Mouse (Mus musculus) heart, embryonic 14.5 days (tissue): ENCODE measurements around the gene Slain2. TPM values are rescaled to one million over a fixed set of nuclear protein-coding genes. Genes with fewer than 3 reads are reported as not detected.

ENCODE experiments used
- ATAC-seq: fragments of 200-750 bp; cut with Nextera tagmentation; 2 replicates; pipeline ENCODE4 v1.8.0; 2017; ENCODE audit warnings: low read depth, moderate TSS enrichment; ENCODE audit not compliant: insufficient number of reproducible peaks, insufficient read depth, low FRiP score
- H3K27ac ChIP-seq, 2 experiments: fragments of 200-500 bp in 1 of 2; fragments of 300-500 bp in 1 of 2; sonication (generic) in 1 of 2; replicated peaks in 1 of 2; 2 replicates each; pipeline ENCODE4 v1.5.1; 2012 to 2014; ENCODE audit warnings: low read depth in 2 of 2, low read length in 2 of 2, control low read depth in 1 of 2, mild to moderate bottlenecking in 1 of 2, mixed read lengths in 1 of 2; ENCODE audit not compliant: control insufficient read depth in 1 of 2, insufficient read depth in 1 of 2
- H3K27me3 ChIP-seq: fragments of 300-500 bp; sonication (generic); 2 replicates; pipeline ENCODE4 v1.6.1; 2014; ENCODE audit warnings: mild to moderate bottlenecking, low read length, control low read depth; ENCODE audit not compliant: control insufficient read depth, insufficient read depth
- H3K36me3 ChIP-seq: fragments of 300-500 bp; sonication (generic); 2 replicates; pipeline ENCODE4 v1.6.1; 2014; ENCODE audit warnings: mild to moderate bottlenecking, control low read depth, low read length, mixed read lengths; ENCODE audit not compliant: control insufficient read depth, insufficient read depth
- H3K4me1 ChIP-seq, 2 experiments: fragments of 200-500 bp in 1 of 2; fragments of 300-500 bp in 1 of 2; sonication (generic) in 1 of 2; 2 replicates each; pipeline ENCODE4 v1.6.1; 2012 to 2014; ENCODE audit warnings: low read length in 2 of 2, control low read depth in 1 of 2, mixed read lengths in 1 of 2; ENCODE audit not compliant: control insufficient read depth in 2 of 2, insufficient read depth in 2 of 2
- H3K4me2 ChIP-seq: fragments of 300-500 bp; sonication (generic); 2 replicates; pipeline ENCODE4 v1.6.1; 2014; ENCODE audit warnings: mild to moderate bottlenecking, low read length
- H3K4me3 ChIP-seq, 2 experiments: fragments of 200-500 bp in 1 of 2; fragments of 300-500 bp in 1 of 2; sonication (generic) in 1 of 2; 2 replicates each; pipeline ENCODE4 v1.5.1; 2012 to 2014; ENCODE audit warnings: low read length in 2 of 2, mild to moderate bottlenecking in 2 of 2, control low read depth in 1 of 2, low read depth in 1 of 2, moderate library complexity in 1 of 2; ENCODE audit not compliant: control insufficient read depth in 1 of 2, insufficient read depth in 1 of 2
- H3K9ac ChIP-seq: fragments of 300-500 bp; sonication (generic); 2 replicates; pipeline ENCODE4 v1.6.1; 2014; ENCODE audit warnings: mild to moderate bottlenecking, low read length
- H3K9me3 ChIP-seq: fragments of 300-500 bp; sonication (generic); 2 replicates; pipeline ENCODE4 v1.6.1; 2016; ENCODE audit warnings: low read length, control low read depth; ENCODE audit not compliant: control insufficient read depth
- WGBS: fragments of 180-500 bp; shearing (Covaris S2); extraction: QIAGEN DNeasy Blood & Tissue Kit; methylation state at CpG from one replicate; pipeline ENCODE4 v1.1.7; 2014; 5-methylcytosine and 5-hydroxymethylcytosine counted together
- polyA plus RNA-seq: library from polyadenylated mRNA; unstranded; fragments of >200 nt; fragmentation: Nextera tagmentation; extraction: Ambion mirVana; gene quantifications from 2 replicates; pipeline ENCODE4 v1.2.1, GENCODE M21; 2014

Slain2 gene
- polyA plus RNA-seq, 1 experiment from 2014 or later, result 35.6 TPM

DNA sequence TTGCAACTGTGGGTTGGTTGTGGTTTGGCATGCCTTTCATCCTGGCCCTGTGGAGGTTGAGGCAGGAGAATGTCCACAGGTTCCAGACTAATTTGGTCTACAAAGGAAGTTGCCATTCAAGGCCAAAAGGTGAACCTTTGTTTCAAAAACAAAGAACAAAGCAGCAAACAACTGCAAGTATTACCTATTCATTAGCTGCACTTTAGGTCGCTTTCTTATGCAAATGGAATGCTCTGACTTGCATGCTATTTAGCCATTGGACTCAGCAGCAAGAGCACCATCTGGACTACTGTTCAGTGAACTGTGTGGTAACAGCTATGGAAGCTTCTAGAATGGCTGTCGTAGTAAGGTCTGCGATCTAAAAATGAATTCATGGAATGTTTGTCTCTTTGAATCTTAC lies 11.8 kb upstream of the Slain2 start:
- 78% methylated on average over 3 of the region's 3 CpGs for WGBS
- no peak for ATAC-seq

DNA sequence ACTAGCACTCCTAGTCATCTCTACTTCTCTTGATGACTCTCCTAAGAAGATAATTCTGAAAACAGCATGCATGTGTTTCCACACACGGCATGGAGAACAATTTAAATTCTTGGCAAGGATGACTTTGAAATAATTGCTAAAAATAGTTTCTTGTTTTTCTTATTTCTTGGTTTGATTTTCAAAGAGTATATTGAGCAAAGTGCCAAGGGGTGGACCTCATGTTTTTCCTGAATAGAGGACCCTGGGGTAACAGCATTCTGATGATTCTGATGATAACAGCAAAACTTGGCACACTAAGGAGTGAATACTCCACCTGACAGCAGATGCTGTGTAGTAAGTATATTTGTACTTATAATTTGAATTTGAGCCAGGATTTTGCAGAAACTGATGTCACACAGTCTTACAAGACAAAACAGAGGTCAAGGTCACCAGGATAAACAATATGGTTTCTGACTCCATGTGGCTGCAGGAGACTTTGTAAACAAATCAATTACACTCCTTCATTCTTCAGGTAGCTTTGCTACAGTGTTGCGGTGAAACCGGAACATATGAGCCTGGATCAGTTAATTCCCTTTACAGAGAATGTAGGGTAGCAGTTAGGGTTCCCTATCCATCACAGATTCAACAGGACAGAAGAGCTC lies 11.1 kb upstream of the Slain2 start:
- ATAC-seq, result no peak
- Histone ChIP-seq H3K4me3 (no peak overlapping the region), H3K9me3 (no peaks in the 10 kb centered on the region), H3K4me2 (no peak overlapping the region), H3K36me3 (no peaks in the 10 kb centered on the region), H3K27me3 (no peaks in the 10 kb centered on the region), H3K27ac (peak overlapping the region; percentile 66 to 69; a peak in 3 of 4 replicates), H3K9ac (no peak overlapping the region), H3K4me1 (peaks cover 22 to 35% of the 10 kb centered on the region in 2 experiments)
- WGBS, result 64% methylated on average over 3 of the region's 3 CpGs

More for the DNA sequence above, 11.8 kb upstream of the Slain2 start:
- H3K9ac ChIP-seq, result no peak overlapping the region
- H3K36me3 ChIP-seq, result no peaks in the 10 kb centered on the region
- H3K27ac ChIP-seq, result peak overlapping the region in 1 of 2 experiments; percentile 69; a peak in 3 of 4 replicates
- no peaks in the 10 kb centered on the region for H3K9me3 ChIP-seq
- no peaks in the 10 kb centered on the region for H3K27me3 ChIP-seq
- peaks cover 21 to 41% of the 10 kb centered on the region in 2 experiments for H3K4me1 ChIP-seq
- no peak overlapping the region for H3K4me3 ChIP-seq
- no peak overlapping the region for H3K4me2 ChIP-seq

DNA sequence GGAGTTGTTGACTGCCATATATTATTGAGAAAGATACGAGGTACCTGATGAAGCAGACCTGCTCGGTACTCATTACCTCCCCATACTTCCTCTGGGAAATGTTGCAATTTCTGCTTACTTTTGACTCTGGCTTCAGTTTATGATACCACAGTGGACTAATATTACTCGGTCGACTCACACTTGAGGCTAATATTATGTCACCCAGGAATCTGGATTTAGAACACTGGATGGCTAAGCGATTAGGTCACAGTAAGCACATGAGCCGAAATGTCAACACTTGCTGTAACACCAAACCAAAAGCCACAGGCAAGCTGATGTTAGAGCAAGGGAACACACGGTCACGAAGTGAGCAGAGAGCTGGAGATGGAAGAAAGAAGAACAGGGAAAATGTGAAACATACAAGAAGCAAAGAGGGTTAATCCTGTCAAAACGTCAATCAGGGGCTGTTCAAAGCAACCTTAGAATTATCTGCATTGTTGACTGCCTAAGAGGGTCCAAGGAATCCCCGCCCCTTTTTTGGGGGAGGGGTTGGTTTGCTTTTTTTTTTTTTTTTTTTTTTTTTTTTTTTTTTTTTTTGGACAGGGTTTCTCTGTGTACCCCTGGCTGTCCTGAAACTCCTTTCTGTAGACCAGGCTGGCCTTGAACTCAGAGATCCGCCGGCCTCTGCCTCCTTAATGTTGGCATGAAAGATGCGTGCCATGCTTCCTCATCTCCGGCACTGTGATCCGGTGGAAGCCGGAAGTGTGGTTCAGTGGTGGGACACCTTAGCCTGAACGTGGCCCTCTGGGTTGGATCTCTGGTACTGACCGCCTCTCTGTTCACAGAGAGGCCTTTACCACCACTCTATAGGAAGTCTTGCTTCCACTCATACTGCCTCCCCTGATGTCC lies 9.0 kb upstream of the Slain2 start:
- peak; percentile 85 for ATAC-seq
- H3K4me2 ChIP-seq, result peak overlapping the region; percentile 49
- no peak overlapping the region for H3K4me3 ChIP-seq
- H3K27ac ChIP-seq, result peak overlapping the region; percentile 92 to 96
- peaks cover 23 to 40% of the 10 kb centered on the region in 2 experiments for H3K4me1 ChIP-seq
- no peaks in the 10 kb centered on the region for H3K36me3 ChIP-seq
- no peaks in the 10 kb centered on the region for H3K9me3 ChIP-seq
- H3K9ac ChIP-seq, result no peak overlapping the region; the same call in 1 of the 2 replicates
- no peaks in the 10 kb centered on the region for H3K27me3 ChIP-seq
- WGBS, result 50% methylated on average over 18 of the region's 18 CpGs

DNA sequence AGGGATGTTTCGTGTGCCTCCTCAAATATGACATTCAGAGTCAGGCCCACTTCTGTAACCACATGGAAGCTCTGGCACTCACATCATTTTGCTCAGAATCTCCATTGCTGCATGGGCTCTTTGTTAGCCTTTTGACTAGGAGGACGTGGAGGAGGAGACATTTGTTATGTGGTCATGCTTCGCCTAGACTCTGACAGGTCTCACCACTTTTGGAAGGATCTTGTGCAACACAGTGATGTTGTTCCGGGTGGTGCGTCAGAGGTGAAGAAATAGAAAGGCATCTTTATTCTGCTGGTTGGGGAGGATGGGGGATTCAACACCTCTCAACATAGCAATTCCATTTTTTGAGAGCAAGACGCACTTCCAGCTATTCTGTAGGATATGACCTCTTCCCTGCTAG lies 6.7 kb upstream of the Slain2 start:
- Histone ChIP-seq H3K36me3 (no peaks in the 10 kb centered on the region), H3K4me1 (peaks cover 19 to 31% of the 10 kb centered on the region in 2 experiments), H3K27ac (no peak overlapping the region), H3K27me3 (no peaks in the 10 kb centered on the region), H3K4me3 (no peak overlapping the region), H3K4me2 (no peak overlapping the region), H3K9ac (no peak overlapping the region), H3K9me3 (no peaks in the 10 kb centered on the region)
- ATAC-seq, result no peak
- WGBS, result 77% methylated on average over 6 of the region's 6 CpGs

DNA sequence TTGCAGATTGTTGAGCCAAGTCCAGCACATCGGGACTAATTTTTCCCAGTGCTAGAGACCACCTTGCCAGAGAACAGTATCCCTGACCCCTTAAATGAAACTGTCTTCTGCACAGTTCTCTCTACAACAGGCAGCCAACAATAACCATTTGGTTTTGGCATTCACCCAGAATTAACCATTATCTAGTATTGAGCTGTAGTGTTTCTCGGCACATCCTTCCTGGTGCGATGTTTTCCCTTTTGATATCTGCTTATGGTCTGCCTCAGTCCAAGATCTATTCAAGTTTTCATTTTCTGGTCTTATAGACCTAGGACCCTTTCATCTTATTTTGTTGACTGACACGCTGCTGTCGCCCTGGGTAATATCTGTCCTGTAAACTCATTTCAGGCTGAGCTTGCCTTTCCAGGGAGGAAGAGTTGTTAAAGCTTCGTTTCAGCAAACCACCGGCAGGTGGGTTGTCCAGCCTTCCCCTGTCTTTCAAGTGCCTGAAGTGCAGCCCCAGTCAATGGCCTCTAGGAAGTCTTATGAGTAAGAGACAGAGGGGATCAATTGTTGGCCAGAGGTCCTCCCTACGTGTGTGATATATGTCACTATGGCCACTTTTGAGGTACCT lies 5.7 kb upstream of the Slain2 start:
- Histone ChIP-seq H3K27ac (no peak overlapping the region), H3K9me3 (no peaks in the 10 kb centered on the region), H3K9ac (no peak overlapping the region), H3K4me2 (no peak overlapping the region), H3K27me3 (no peaks in the 10 kb centered on the region), H3K4me3 (no peak overlapping the region), H3K4me1 (peaks cover 20 to 29% of the 10 kb centered on the region in 2 experiments), H3K36me3 (no peaks in the 10 kb centered on the region)
- WGBS, result 60% methylated on average over 8 of the region's 8 CpGs
- ATAC-seq, result no peak

DNA sequence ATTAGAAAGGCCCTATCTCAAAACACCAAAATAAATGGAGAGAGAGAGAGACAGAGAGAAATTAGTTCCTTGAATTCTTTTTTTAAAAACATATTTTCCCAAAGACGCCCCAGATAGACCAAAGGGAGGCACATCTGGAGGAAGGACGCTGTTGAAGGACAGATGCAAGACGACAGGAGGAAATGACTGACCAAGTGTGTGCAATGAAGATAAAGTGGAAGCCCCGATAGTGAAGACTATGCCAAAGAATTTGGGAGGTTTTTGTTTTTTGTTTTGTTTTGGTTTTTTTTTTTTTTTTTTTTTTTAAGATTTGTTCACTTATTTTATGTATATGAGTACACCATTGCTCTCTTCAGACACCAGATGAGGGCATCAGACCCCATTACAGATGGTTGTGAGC lies 4.7 kb upstream of the Slain2 start:
- H3K4me2 ChIP-seq, result no peak overlapping the region
- no peak overlapping the region for H3K27ac ChIP-seq
- no peak overlapping the region for H3K4me3 ChIP-seq
- 54% methylated on average over 4 of the region's 4 CpGs for WGBS
- H3K4me1 ChIP-seq, result peaks cover 17 to 26% of the 10 kb centered on the region in 2 experiments
- no peak for ATAC-seq
- no peaks in the 10 kb centered on the region for H3K27me3 ChIP-seq
- H3K9ac ChIP-seq, result no peak overlapping the region
- no peaks in the 10 kb centered on the region for H3K9me3 ChIP-seq
- no peaks in the 10 kb centered on the region for H3K36me3 ChIP-seq

DNA sequence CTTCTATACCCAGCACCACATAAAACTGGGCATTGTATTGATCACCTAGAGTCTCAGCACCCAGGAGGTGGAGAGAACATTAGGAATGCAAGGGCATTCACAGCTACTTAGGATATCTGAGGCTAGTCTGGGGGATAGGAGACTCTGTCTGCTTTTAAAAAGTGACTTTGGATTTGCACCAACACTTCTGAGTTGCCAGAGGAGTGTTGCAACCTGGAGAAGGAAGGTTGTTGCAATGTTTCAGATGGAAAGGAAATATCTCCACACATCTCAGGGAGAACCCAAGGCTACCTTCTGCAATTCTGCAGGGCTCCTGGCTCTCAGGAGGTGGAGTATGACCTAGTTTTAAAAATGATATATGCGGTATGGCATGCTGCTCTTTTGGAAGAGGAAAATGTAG lies 3.7 kb upstream of the Slain2 start:
- Histone ChIP-seq H3K4me1 (peaks cover 16 to 19% of the 10 kb centered on the region in 2 experiments), H3K4me2 (no peak overlapping the region), H3K9ac (no peak overlapping the region), H3K4me3 (no peak overlapping the region), H3K27ac (no peak overlapping the region), H3K36me3 (no peaks in the 10 kb centered on the region), H3K9me3 (no peaks in the 10 kb centered on the region), H3K27me3 (no peaks in the 10 kb centered on the region)
- WGBS, result 79% methylated on average over 1 of the region's 1 CpGs
- ATAC-seq, result no peak
